Mouse (Mus musculus): ENCODE results near the gene Rab40c. TPM values are rescaled to one million over a fixed set of nuclear protein-coding genes. Genes with fewer than 3 reads are reported as not detected.

Gene Rab40c
- total and polyA plus RNA-seq, 2 experiments from 2014 or later: 10.4 to 22.5 TPM

GRCm38 (mm10) chr17:25883824-25884223, 35.7 kb downstream of the Rab40c start:
- H3K9ac ChIP-seq (replicated peaks; ENCODE audit: low read depth, low read length): no peak overlapping the region
- WGBS: 98% methylated on average over 3 of the region's 3 CpGs
- ATAC-seq (ENCODE audit: insufficient read depth, low read depth): no peak
- H3K27ac ChIP-seq (ENCODE audit: low read depth): no peak overlapping the region
- no peaks in the 10 kb centered on the region for H3K27me3 ChIP-seq (ENCODE audit: control insufficient read depth, insufficient read depth, low read length)
- DNase-seq (ENCODE audit: low spot score): no peak
- peaks cover 28% of the 10 kb centered on the region for H3K36me3 ChIP-seq (replicated peaks; ENCODE audit: control insufficient read depth, insufficient read depth, low read length)
- H3K9me3 ChIP-seq (replicated peaks; ENCODE audit: control insufficient read depth, low read length): no peaks in the 10 kb centered on the region
- no peak overlapping the region for H3K4me2 ChIP-seq (ENCODE audit: low read depth, low read length)
- H3K4me3 ChIP-seq (ENCODE audit: low read depth, low read length): no peak overlapping the region
- no peaks in the 10 kb centered on the region for H3K4me1 ChIP-seq (ENCODE audit: control insufficient read depth, insufficient read depth)
- TF ChIP-seq CTCF (IDR thresholded peaks at IDR 0.05; ENCODE audit: low read depth) (0 out of 2 replicates have a peak, but pooled peaks have one; percentile 1), EP300 (IDR thresholded peaks at IDR 0.05; ENCODE audit: low read depth) (no peak)

- Histone ChIP-seq H3K9me3 (replicated peaks; ENCODE audit: control insufficient read depth, low read length) (no peaks in the 10 kb centered on the region), H3K9ac (replicated peaks; ENCODE audit: low read depth, low read length) (no peak overlapping the region), H3K36me3 (replicated peaks; ENCODE audit: control insufficient read depth, insufficient read depth, low read length) (peaks cover 28% of the 10 kb centered on the region), H3K27me3 (ENCODE audit: control insufficient read depth, insufficient read depth, low read length) (no peaks in the 10 kb centered on the region), H3K4me1 (ENCODE audit: control insufficient read depth, insufficient read depth) (no peaks in the 10 kb centered on the region), H3K27ac (ENCODE audit: low read depth) (no peak overlapping the region), H3K4me3 (ENCODE audit: low read depth, low read length) (no peak overlapping the region), H3K4me2 (ENCODE audit: low read depth, low read length) (no peak overlapping the region)
- 91% methylated on average over 8 of the region's 8 CpGs for WGBS
- DNase-seq (ENCODE audit: low spot score) (no peak), ATAC-seq (ENCODE audit: insufficient read depth, low read depth) (no peak)
- TF ChIP-seq EP300 (IDR thresholded peaks at IDR 0.05; ENCODE audit: low read depth): no peak
- no peak for TF ChIP-seq CTCF (IDR thresholded peaks at IDR 0.05; ENCODE audit: low read depth)
Measured at GRCm38 (mm10) chr17:25883268-25883667, 36.3 kb downstream of the Rab40c start.

GRCm38 (mm10) chr17:25882306-25882705, 37.2 kb downstream of the Rab40c start:
- H3K9me3 ChIP-seq (replicated peaks; ENCODE audit: control insufficient read depth, low read length): no peaks in the 10 kb centered on the region
- ATAC-seq (ENCODE audit: insufficient read depth, low read depth) (0 out of 2 replicates have a peak, but pooled peaks have one; percentile 6), DNase-seq (ENCODE audit: low spot score) (no peak)
- H3K9ac ChIP-seq (replicated peaks; ENCODE audit: low read depth, low read length): no peak overlapping the region
- H3K27ac ChIP-seq (ENCODE audit: low read depth): no peak overlapping the region
- H3K27me3 ChIP-seq (ENCODE audit: control insufficient read depth, insufficient read depth, low read length): no peaks in the 10 kb centered on the region
- H3K4me3 ChIP-seq (ENCODE audit: low read depth, low read length): no peak overlapping the region
- H3K36me3 ChIP-seq (replicated peaks; ENCODE audit: control insufficient read depth, insufficient read depth, low read length): peaks cover 25% of the 10 kb centered on the region
- no peak overlapping the region for H3K4me2 ChIP-seq (ENCODE audit: low read depth, low read length)
- no peaks in the 10 kb centered on the region for H3K4me1 ChIP-seq (ENCODE audit: control insufficient read depth, insufficient read depth)
- TF ChIP-seq EP300 (IDR thresholded peaks at IDR 0.05; ENCODE audit: low read depth): no peak
- 53% methylated on average over 5 of the region's 5 CpGs for WGBS

GRCm38 (mm10) chr17:25881691-25882090, 37.8 kb downstream of the Rab40c start:
- ATAC-seq (ENCODE audit: insufficient read depth, low read depth): no peak
- no peak for DNase-seq (ENCODE audit: low spot score)
- no peak for TF ChIP-seq EP300 (IDR thresholded peaks at IDR 0.05; ENCODE audit: low read depth)
- no peak for TF ChIP-seq CTCF (IDR thresholded peaks at IDR 0.05; ENCODE audit: low read depth)
- Histone ChIP-seq H3K27me3 (ENCODE audit: control insufficient read depth, insufficient read depth, low read length) (no peaks in the 10 kb centered on the region), H3K27ac (ENCODE audit: low read depth) (no peak overlapping the region), H3K36me3 (replicated peaks; ENCODE audit: control insufficient read depth, insufficient read depth, low read length) (peaks cover 25% of the 10 kb centered on the region), H3K4me1 (ENCODE audit: control insufficient read depth, insufficient read depth) (no peaks in the 10 kb centered on the region), H3K9ac (replicated peaks; ENCODE audit: low read depth, low read length) (no peak overlapping the region), H3K4me3 (ENCODE audit: low read depth, low read length) (no peak overlapping the region), H3K4me2 (ENCODE audit: low read depth, low read length) (no peak overlapping the region), H3K9me3 (replicated peaks; ENCODE audit: control insufficient read depth, low read length) (no peaks in the 10 kb centered on the region)
- WGBS: 66% methylated on average over 4 of the region's 4 CpGs

GRCm38 (mm10) chr17:25880913-25881641, 38.5 kb downstream of the Rab40c start:
- TF ChIP-seq EP300 (IDR thresholded peaks at IDR 0.05; ENCODE audit: low read depth): no peak
- TF ChIP-seq CTCF (IDR thresholded peaks at IDR 0.05; ENCODE audit: low read depth): no peak
- 25% methylated on average over 5 of the region's 5 CpGs for WGBS
- Histone ChIP-seq H3K4me3 (ENCODE audit: low read depth, low read length) (no peak overlapping the region), H3K4me2 (ENCODE audit: low read depth, low read length) (no peak overlapping the region), H3K9ac (replicated peaks; ENCODE audit: low read depth, low read length) (no peak overlapping the region), H3K4me1 (ENCODE audit: control insufficient read depth, insufficient read depth) (peaks cover 5% of the 10 kb centered on the region; the same call in 1 of the 2 replicates), H3K27me3 (ENCODE audit: control insufficient read depth, insufficient read depth, low read length) (no peaks in the 10 kb centered on the region), H3K27ac (ENCODE audit: low read depth) (no peak overlapping the region), H3K36me3 (replicated peaks; ENCODE audit: control insufficient read depth, insufficient read depth, low read length) (peaks cover 25% of the 10 kb centered on the region), H3K9me3 (replicated peaks; ENCODE audit: control insufficient read depth, low read length) (no peaks in the 10 kb centered on the region)
- DNase-seq (ENCODE audit: low spot score): no peak
- ATAC-seq (ENCODE audit: insufficient read depth, low read depth): no peak

Data from heart, postnatal 0 days (tissue).